Mouse (Mus musculus): ENCODE measurements at regions not wholly inside any gene's neighbourhood (a gene's known extent, or its start where the extent isn't known, plus 50 kb on each side); places are given as distances from the start of the nearest gene placed in this dataset.

GRCm38 (mm10) chr8:87166771-87167170 lies 281.7 kb upstream of the N4bp1 start:
- TF ChIP-seq POLR2A (IDR thresholded peaks at IDR 0.05; ENCODE audit: borderline replicate concordance, extremely low read depth, low read depth, low read length) (no peak), CTCF (IDR thresholded peaks at IDR 0.05; ENCODE audit: insufficient read depth, low read length) (no peak)

Measured in lung, adult 2 months (tissue).